Mouse (Mus musculus): ENCODE results near the gene Actl6a. TPM values are rescaled to one million over a fixed set of nuclear protein-coding genes. Genes with fewer than 3 reads are reported as not detected.
"Not testable (repeated sequence)": the region's sequence is repeated elsewhere in the genome, so short reads cannot be mapped to it uniquely, and the experiment has no call there.

The Actl6a gene
- 286 and 289 TPM in 2 replicates for polyA plus RNA-seq (2016; fragmentation: Nextera tagmentation; extraction: Ambion mirVana)

GRCm38 (mm10) chr3:32705647-32706348 is at the start of gene Actl6a:
Actl6a (plus strand) TSS chr3:32706298.
- not testable (repeated sequence) for H3K36me3 ChIP-seq (replicated peaks); H3K9me3 ChIP-seq; H3K27ac ChIP-seq; H3K4me3 ChIP-seq; DNase-seq (ENCODE audit: extremely low spot score, low spot score); H3K27me3 ChIP-seq (ENCODE audit: poor library complexity, severe bottlenecking)
- H3K4me1 ChIP-seq = peaks cover 16% of the 10 kb centered on the region
- WGBS = 82% methylated on average over 9 of the region's 9 CpGs

GRCm38 (mm10) chr3:32656398-32656994 is 49.6 kb upstream of the Actl6a start:
- DNase-seq (ENCODE audit: extremely low spot score, low spot score) = no peak
- WGBS = 83% methylated on average over 10 of the region's 10 CpGs
- no peak overlapping the region for H3K27ac ChIP-seq
- no peaks in the 10 kb centered on the region for H3K9me3 ChIP-seq
- H3K27me3 ChIP-seq (ENCODE audit: poor library complexity, severe bottlenecking) = no peaks in the 10 kb centered on the region
- H3K36me3 ChIP-seq (replicated peaks) = no peaks in the 10 kb centered on the region
- peaks cover 6% of the 10 kb centered on the region; the same call in 1 of the 2 replicates for H3K4me1 ChIP-seq
- H3K4me3 ChIP-seq = no peak overlapping the region

- Histone ChIP-seq H3K4me3 (no peak overlapping the region), H3K4me1 (peaks cover 6% of the 10 kb centered on the region; the same call in 1 of the 2 replicates), H3K27ac (no peak overlapping the region), H3K36me3 (replicated peaks) (no peaks in the 10 kb centered on the region), H3K9me3 (no peaks in the 10 kb centered on the region), H3K27me3 (ENCODE audit: poor library complexity, severe bottlenecking) (no peaks in the 10 kb centered on the region)
- no peak for DNase-seq (ENCODE audit: extremely low spot score, low spot score)
- 80% methylated on average over 7 of the region's 7 CpGs for WGBS
These were observed 47.7 kb upstream of the Actl6a start for GRCm38 (mm10) chr3:32658401-32658800.

- Histone ChIP-seq H3K27me3 (ENCODE audit: poor library complexity, severe bottlenecking) (no peaks in the 10 kb centered on the region), H3K4me1 (peaks cover 6% of the 10 kb centered on the region; the same call in 1 of the 2 replicates), H3K27ac (no peak overlapping the region), H3K9me3 (no peaks in the 10 kb centered on the region), H3K36me3 (replicated peaks) (no peaks in the 10 kb centered on the region), H3K4me3 (no peak overlapping the region)
- no peak for DNase-seq (ENCODE audit: extremely low spot score, low spot score)
- 88% methylated on average over 16 of the region's 16 CpGs for WGBS
These were observed 47.3 kb upstream of the Actl6a start for GRCm38 (mm10) chr3:32658821-32659220.

- 87% methylated on average over 2 of the region's 2 CpGs for WGBS
- no peak overlapping the region for H3K4me3 ChIP-seq
- H3K9me3 ChIP-seq = no peaks in the 10 kb centered on the region
- H3K27me3 ChIP-seq (ENCODE audit: poor library complexity, severe bottlenecking) = no peaks in the 10 kb centered on the region
- no peaks in the 10 kb centered on the region for H3K36me3 ChIP-seq (replicated peaks)
- H3K4me1 ChIP-seq = peaks cover 6% of the 10 kb centered on the region; the same call in 1 of the 2 replicates
- no peak for DNase-seq (ENCODE audit: extremely low spot score, low spot score)
- no peak overlapping the region for H3K27ac ChIP-seq
These were observed 46.6 kb upstream of the Actl6a start for GRCm38 (mm10) chr3:32659506-32659905.

- no peak overlapping the region for H3K4me3 ChIP-seq
- H3K9me3 ChIP-seq = no peaks in the 10 kb centered on the region
- DNase-seq (ENCODE audit: extremely low spot score, low spot score) = no peak
- H3K27ac ChIP-seq = no peak overlapping the region
- 71% methylated on average over 8 of the region's 8 CpGs for WGBS
- peaks cover 6% of the 10 kb centered on the region; the same call in 1 of the 2 replicates for H3K4me1 ChIP-seq
- H3K36me3 ChIP-seq (replicated peaks) = no peaks in the 10 kb centered on the region
- H3K27me3 ChIP-seq (ENCODE audit: poor library complexity, severe bottlenecking) = no peaks in the 10 kb centered on the region
These were observed 45.8 kb upstream of the Actl6a start for GRCm38 (mm10) chr3:32660276-32660675.

GRCm38 (mm10) chr3:32660831-32661555 is 45.1 kb upstream of the Actl6a start:
- Histone ChIP-seq H3K36me3 (replicated peaks) (no peaks in the 10 kb centered on the region), H3K9me3 (no peaks in the 10 kb centered on the region), H3K27me3 (ENCODE audit: poor library complexity, severe bottlenecking) (no peaks in the 10 kb centered on the region), H3K4me3 (no peak overlapping the region), H3K27ac (no peak overlapping the region), H3K4me1 (peaks cover 6% of the 10 kb centered on the region; the same call in 1 of the 2 replicates)
- no peak for DNase-seq (ENCODE audit: extremely low spot score, low spot score)
- 71% methylated on average over 8 of the region's 8 CpGs for WGBS

GRCm38 (mm10) chr3:32661556-32661930 is 44.6 kb upstream of the Actl6a start:
- H3K36me3 ChIP-seq (replicated peaks) = no peaks in the 10 kb centered on the region
- 94% methylated on average over 3 of the region's 3 CpGs for WGBS
- H3K27me3 ChIP-seq (ENCODE audit: poor library complexity, severe bottlenecking) = no peaks in the 10 kb centered on the region
- peaks cover 6% of the 10 kb centered on the region; the same call in 1 of the 2 replicates for H3K4me1 ChIP-seq
- no peak for DNase-seq (ENCODE audit: extremely low spot score, low spot score)
- no peak overlapping the region for H3K27ac ChIP-seq
- no peaks in the 10 kb centered on the region for H3K9me3 ChIP-seq
- H3K4me3 ChIP-seq = no peak overlapping the region

- DNase-seq (ENCODE audit: extremely low spot score, low spot score) = no peak
- Histone ChIP-seq H3K4me1 (no peaks in the 10 kb centered on the region), H3K27me3 (ENCODE audit: poor library complexity, severe bottlenecking) (no peaks in the 10 kb centered on the region), H3K27ac (no peak overlapping the region), H3K4me3 (no peak overlapping the region), H3K9me3 (no peaks in the 10 kb centered on the region), H3K36me3 (replicated peaks) (no peaks in the 10 kb centered on the region)
- WGBS = 87% methylated on average over 9 of the region's 9 CpGs
These were observed 37.7 kb upstream of the Actl6a start for GRCm38 (mm10) chr3:32668256-32668959.

GRCm38 (mm10) chr3:32669211-32669610 is 36.9 kb upstream of the Actl6a start:
- Histone ChIP-seq H3K27ac (no peak overlapping the region), H3K4me1 (no peaks in the 10 kb centered on the region), H3K4me3 (no peak overlapping the region), H3K36me3 (replicated peaks) (no peaks in the 10 kb centered on the region), H3K27me3 (ENCODE audit: poor library complexity, severe bottlenecking) (no peaks in the 10 kb centered on the region), H3K9me3 (no peaks in the 10 kb centered on the region)
- WGBS = 87% methylated on average over 6 of the region's 6 CpGs
- DNase-seq (ENCODE audit: extremely low spot score, low spot score) = no peak

GRCm38 (mm10) chr3:32670196-32670595 is 35.9 kb upstream of the Actl6a start:
- Histone ChIP-seq H3K4me3 (no peak overlapping the region), H3K36me3 (replicated peaks) (no peaks in the 10 kb centered on the region), H3K9me3 (no peaks in the 10 kb centered on the region), H3K27me3 (ENCODE audit: poor library complexity, severe bottlenecking) (no peaks in the 10 kb centered on the region), H3K4me1 (no peaks in the 10 kb centered on the region), H3K27ac (no peak overlapping the region)
- 91% methylated on average over 4 of the region's 4 CpGs for WGBS
- no peak for DNase-seq (ENCODE audit: extremely low spot score, low spot score)

GRCm38 (mm10) chr3:32673151-32673550 is 32.9 kb upstream of the Actl6a start:
- no peaks in the 10 kb centered on the region for H3K27me3 ChIP-seq (ENCODE audit: poor library complexity, severe bottlenecking)
- no peaks in the 10 kb centered on the region for H3K4me1 ChIP-seq
- no peaks in the 10 kb centered on the region for H3K9me3 ChIP-seq
- H3K27ac ChIP-seq = no peak overlapping the region
- no peak for DNase-seq (ENCODE audit: extremely low spot score, low spot score)
- no peaks in the 10 kb centered on the region for H3K36me3 ChIP-seq (replicated peaks)
- H3K4me3 ChIP-seq = no peak overlapping the region
